Mouse (Mus musculus): ENCODE results near the gene Wwtr1. TPM values are rescaled to one million over a fixed set of nuclear protein-coding genes. Genes with fewer than 3 reads are reported as not detected.

Gene Wwtr1
- total RNA-seq, 1 experiment from 2014 or later, result 0.93 TPM

DNA sequence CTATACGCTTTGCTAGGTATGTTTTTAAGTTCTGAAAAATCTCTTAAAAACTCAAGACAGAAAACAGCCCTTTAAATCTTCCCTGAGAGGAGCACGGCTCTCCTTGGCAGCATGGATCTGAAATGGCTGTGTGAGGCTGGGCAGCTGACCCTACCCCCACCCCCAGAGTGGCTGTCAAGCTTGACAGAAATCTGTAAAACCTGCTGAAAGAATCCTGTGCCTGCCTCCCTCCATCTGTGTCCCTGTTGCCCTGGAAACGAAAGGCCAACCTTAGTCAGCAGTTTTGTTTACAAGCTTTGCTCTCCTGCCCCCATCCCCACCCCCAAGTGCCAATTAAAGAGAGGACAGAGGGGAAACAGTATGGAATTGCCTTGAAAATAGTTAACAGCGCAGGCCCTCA lies 103.3 kb downstream of the Wwtr1 start:
- no peak for ATAC-seq (ENCODE audit: extremely low read depth, insufficient number of reproducible peaks, low FRiP score, poor library complexity, severe bottlenecking)

DNA sequence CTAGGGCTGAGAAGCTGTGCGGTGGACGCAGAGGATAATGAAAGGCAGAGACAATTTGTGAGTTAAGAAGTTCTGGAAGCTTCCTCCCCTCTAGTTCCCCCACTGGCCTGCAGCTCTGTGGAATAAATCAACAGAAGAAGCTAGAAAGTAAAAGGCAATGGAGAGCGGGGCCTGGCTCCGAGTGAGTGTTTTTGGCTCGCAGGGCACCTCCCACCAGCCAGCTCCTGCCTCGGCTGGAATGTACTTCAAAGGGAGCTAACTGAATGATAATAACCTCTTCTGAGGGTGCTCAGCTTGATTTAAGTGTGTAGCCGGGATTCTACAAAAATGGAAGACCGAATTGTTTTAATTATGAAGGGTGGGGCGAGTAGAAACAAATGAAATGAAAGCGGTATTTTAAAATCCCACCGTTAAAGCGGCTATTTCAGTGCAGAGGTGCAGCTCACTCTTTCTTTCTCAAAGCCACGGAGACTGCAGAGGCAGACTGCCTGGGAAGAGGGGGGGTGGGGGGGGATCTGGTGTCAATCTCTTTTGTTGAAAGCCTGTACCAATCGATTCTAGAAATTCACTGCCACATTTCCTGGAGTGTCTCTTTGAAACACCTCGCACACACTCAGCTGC lies 104.6 kb downstream of the Wwtr1 start:
- no peak for ATAC-seq (ENCODE audit: extremely low read depth, insufficient number of reproducible peaks, low FRiP score, poor library complexity, severe bottlenecking)

DNA sequence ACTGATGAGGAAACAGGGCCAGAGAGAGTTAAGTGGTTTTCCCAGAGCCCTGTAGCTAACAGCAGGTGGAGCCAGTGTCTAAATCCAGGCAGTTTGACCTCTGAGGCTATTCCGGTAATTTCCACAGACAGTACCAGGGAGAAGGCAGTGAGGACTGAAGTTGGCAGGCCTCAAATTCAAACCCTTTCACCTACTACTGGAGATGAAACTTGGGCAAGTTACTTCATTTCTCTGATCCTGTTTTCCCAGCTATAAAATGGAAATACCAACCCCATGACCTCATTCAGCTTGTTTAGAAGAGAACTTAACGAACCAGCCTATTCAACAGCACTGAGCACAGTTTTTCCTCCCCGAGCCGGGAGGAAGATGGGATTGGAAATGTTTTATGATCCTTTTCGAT lies 105.4 kb downstream of the Wwtr1 start:
- ATAC-seq (ENCODE audit: extremely low read depth, insufficient number of reproducible peaks, low FRiP score, poor library complexity, severe bottlenecking), result no peak

DNA sequence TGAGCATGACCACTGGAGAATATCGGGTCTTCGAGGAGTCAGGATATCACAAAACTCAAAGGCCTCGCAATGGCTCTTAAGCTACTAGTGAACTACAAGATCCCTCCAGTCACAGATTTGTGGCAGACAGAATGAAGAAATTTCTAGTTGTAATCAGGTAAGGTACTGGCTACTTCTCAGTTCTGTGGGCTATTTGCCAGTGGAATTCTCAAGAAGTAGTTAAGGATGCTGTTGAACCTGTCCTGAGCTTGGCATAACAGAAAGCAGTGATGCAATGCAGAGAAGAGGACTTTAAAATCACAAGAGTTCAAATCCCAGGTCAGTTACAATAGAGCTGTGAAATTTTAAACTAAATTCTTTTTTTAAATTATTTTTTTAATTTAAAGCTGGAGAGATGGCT lies 106.4 kb downstream of the Wwtr1 start:
- no peak for ATAC-seq (ENCODE audit: extremely low read depth, insufficient number of reproducible peaks, low FRiP score, poor library complexity, severe bottlenecking)

DNA sequence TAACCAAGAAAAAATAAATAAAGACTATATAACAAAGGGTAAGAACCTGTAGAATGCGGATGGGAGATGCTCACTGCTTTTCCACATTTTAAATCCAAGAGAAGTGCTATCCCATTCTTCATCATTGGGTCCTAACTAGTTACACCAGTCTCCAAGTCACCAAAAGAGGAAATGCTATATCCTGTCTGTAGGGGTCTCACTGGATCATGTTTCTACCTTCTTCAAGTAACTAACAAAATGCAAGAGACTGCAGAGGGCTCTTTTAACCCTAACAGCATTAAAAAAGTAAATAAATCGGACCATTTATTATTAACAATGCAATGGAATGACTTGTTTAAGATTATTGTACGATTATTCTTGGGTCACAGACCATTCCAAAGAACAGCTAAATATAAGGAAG lies 109.4 kb downstream of the Wwtr1 start:
- ATAC-seq (ENCODE audit: extremely low read depth, insufficient number of reproducible peaks, low FRiP score, poor library complexity, severe bottlenecking), result no peak

DNA sequence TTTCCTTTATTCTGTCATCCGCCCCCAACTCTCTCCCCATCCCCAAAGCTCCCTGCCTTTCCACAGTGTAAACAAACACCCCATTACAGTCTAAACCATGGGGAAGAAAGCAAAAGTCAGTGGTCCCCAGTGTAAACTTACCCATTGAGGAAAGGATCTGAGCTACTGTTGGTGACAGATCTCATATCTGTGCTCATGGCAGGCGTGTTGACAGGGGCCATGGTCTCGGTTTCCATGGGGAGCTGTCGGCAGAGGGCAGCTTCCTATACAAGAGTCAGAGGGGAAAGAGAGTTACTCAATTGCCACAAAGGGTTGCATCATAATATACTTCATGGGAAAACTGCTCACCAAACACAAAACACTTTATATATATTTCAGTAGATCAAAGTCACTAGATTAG lies 112.4 kb downstream of the Wwtr1 start:
- ATAC-seq (ENCODE audit: extremely low read depth, insufficient number of reproducible peaks, low FRiP score, poor library complexity, severe bottlenecking), result no peak

DNA sequence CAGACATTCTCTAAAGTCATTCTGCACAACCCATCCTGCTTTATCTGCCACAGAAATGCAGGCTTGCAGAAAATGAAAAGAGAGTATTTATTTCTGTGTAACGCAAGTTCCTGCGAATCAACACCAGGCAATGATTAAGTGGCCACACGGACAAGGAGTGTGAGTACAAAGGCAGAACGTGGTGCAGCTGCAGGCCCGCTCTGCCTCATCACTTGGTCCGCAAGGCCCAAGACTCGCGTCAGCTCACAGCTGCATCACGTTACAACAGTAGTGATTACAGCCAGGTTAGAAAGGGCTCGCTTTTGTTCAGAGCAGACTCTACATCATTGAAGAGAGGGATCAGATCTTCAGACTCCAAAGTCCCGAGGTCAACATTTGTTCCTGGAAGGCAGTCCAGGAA lies 117.1 kb downstream of the Wwtr1 start:
- ATAC-seq (ENCODE audit: extremely low read depth, insufficient number of reproducible peaks, low FRiP score, poor library complexity, severe bottlenecking), result no peak

DNA sequence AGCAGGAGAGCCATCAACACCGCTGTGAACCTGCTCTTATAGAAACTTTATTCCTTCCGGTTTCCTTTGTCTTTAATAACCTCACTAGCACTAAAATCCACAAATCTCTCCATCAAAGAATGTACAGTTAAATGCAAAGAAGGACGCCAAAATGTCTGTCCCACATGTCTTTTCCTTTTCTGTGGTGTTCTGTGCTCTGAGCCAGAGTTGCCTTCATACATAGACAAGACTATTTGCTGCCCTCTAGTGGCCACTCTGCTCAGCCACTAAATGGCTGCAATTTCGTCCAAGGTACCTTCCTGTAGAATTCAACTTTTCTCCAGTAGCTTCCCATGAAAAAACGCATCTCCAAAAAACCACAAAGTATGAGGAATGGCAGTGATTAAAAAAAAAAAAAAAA lies 127.3 kb downstream of the Wwtr1 start:
- ATAC-seq (ENCODE audit: extremely low read depth, insufficient number of reproducible peaks, low FRiP score, poor library complexity, severe bottlenecking), result no peak

DNA sequence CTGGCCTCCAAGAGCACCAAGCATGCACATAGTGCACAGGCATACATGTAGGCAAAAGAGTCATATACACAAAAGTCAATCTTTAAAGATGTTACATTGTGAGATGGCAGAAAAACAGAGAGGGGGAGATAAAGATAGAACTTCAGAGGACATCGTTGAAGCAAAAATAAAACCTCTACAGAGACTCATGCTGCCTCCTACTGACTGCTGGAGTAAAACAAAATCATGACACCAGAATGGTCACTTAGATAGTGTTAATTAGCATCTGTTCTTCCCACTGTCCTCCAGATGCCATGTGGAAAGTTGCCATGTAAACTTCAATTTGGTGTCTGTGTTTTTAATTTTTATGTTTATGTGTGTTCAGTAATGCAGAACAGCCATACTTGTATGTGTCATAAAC lies 127.8 kb downstream of the Wwtr1 start:
- ATAC-seq (ENCODE audit: extremely low read depth, insufficient number of reproducible peaks, low FRiP score, poor library complexity, severe bottlenecking), result no peak

DNA sequence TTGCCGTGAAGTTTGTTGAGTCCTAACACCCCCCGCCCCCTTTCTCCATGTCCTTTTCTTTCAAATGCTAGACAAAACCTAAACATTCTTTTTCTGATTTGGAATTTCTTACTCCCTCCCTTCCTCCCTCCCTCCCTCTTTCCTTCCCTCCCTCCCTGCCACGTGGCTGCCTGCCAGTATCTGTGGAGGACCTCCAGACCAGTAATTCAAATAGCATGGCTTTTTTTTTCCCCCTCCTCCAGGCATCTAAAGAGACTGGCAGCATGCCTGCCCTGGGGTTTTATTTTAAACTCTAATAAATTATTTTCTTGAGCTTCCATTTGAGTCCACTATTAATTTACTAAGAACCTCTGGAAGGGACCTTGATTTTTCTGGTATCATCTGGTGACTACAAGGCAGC lies 130.0 kb downstream of the Wwtr1 start:
- no peak for ATAC-seq (ENCODE audit: extremely low read depth, insufficient number of reproducible peaks, low FRiP score, poor library complexity, severe bottlenecking)

DNA sequence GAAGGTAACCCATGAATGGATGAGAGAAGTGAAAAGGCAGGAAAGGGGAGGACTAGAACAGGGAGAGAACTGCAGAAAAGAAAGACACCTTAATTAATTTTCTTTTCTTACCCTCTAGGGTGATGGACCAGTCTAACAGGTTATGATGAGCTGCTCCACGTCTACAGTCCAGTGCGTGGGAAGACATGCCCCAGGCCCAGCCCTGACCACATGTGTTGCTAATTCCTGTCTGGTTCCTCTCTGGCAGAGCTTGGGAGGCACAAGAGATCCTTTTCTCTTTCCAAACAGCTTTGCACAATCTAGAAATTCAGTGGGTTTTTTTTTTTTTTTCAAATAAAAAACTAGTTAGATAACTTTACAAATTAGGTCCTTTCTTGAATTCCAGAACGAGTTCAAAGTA lies 134.8 kb downstream of the Wwtr1 start:
- ATAC-seq (ENCODE audit: extremely low read depth, insufficient number of reproducible peaks, low FRiP score, poor library complexity, severe bottlenecking), result no peak

DNA sequence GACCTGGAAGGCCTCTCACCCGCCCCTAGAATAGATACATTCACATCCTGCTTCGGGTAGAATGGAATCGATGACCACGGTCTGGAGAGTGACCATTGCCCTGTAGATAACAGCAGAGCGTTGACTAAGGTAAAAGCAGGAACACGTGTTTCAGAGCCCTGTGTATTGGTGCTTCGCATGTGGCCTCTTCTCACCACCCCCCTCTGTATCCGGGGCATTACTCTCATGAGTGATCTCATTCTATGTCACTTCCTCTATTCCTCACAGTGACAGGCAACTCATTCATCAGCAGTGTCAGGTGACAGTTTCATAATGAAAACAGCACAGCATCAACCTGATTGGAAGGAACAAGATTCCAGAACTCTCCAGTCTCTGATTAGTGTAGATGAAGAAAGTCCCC lies 140.3 kb downstream of the Wwtr1 start:
- no peak for ATAC-seq (ENCODE audit: extremely low read depth, insufficient number of reproducible peaks, low FRiP score, poor library complexity, severe bottlenecking)

DNA sequence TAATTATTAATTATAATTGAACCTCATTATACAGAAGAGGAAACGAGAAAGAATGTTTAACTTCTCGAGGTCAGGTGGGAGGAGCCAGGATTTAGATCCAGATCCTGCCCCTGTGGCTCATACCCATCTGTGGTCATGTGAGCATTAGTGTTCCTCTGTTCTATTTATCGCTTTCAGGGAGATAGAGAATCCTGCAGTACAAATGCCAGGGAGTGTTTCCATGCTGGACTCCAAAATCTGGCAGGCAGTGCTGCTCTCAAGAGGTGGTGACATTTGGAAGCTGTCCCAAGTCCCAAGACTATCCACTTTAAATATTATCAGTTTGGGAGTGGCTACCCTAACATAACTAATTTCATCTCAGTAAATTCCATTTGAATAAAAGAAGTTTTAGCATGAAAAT lies 144.0 kb downstream of the Wwtr1 start:
- ATAC-seq (ENCODE audit: extremely low read depth, insufficient number of reproducible peaks, low FRiP score, poor library complexity, severe bottlenecking), result no peak

DNA sequence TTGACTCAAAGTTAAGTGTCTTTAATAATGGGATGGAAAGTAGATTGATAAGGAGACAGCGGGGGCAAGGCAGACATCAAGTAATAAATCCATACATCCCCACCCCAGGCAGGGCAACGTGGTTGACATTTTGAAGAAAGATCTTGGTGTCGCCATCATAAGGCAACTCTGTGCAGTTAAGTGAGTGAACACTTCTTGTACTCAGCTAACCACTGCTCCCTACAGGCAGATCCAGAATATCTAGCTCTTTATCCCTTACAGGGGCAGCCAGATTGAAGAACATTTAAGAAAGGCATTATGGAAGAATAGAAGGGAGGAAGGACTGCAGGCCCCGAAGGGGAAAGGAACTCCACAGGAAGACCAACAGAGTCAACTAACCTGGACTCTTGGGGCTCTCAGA lies 146.2 kb downstream of the Wwtr1 start:
- ATAC-seq (ENCODE audit: extremely low read depth, insufficient number of reproducible peaks, low FRiP score, poor library complexity, severe bottlenecking), result no peak

DNA sequence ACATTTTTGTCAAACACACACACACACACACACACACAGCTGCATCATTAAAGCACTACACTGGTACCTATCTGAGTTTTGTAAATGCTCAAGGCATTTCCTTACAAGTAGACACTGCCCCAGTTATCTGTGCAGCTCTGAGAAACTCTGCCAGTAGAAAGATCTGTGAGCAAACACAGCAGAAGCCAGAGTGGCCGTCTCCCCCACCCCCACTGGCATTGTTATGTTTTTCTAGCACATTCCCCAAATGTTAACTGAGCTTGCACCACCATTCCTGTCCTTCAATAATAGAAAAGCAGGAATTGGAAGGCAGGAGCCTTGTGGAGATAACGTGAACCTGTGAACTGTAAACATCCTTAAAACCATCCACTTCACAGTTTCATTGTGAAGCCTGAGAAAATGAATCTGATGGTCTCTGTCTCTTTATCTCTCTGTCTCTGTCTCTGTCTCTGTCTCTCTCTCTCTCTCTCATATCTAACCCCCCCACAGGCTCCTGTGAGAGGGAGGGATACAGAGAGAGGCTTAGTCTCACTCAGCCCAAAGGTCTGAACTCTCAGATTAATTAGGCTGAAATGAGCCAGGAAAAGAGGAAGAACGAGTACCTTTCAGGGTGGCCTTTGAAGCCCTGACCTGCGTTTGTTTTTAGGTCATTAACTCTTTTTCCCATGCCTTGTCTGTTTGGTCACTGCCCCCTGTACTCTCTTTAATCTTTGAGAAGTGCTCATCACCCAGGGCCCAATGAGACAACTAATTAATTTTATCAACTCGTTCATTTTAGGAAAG lies 146.8 kb downstream of the Wwtr1 start:
- no peak for ATAC-seq (ENCODE audit: extremely low read depth, insufficient number of reproducible peaks, low FRiP score, poor library complexity, severe bottlenecking)

DNA sequence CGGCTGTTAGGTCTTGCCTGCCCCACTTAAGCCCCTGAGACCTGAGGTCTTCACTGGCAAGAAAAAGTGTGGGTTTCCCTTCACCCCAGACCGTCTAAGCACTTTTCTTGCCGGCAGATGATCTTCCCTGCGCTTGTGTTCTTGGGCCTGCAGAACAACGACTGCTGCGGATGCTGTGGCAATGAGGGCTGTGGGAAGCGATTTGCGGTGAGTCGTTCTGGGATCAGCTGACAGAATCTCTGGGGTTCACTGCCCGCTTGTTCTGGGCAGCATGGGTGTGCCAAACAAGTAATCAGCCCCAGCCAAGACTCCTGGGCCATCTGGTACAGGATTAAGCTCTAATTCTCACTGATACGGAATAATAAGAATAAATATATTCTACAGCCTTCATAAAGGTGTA lies 149.4 kb downstream of the Wwtr1 start:
- ATAC-seq (ENCODE audit: extremely low read depth, insufficient number of reproducible peaks, low FRiP score, poor library complexity, severe bottlenecking), result no peak

DNA sequence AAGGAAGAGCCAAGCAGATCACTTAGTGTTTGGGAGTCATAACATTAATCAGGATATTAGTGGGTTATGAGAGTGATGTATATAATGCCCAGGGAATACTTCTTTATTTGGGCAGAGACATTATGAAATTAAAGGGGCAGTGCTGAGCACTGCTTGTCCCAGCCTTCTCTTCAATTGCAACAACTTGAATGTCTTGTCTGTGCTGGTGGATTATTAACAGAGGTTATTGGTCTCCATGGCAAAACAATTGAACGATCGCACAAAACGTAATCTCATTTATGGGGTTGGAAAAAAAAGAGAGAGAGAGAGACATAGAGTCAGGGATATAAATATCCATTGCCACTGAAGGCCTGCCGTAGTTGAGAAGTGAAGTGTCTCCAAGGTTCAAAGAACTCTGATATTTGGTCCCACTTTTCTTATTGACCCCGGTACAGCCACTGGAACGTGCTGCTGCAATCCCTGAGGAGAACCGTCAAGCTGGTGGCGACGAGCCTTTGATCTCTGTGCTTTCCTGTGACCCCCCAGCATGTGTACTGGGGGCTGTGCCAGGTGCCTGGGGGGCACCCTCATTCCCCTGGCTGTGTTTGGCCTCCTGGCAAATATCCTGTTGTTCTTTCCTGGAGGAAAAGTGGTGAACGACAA lies 150.5 kb downstream of the Wwtr1 start, which contains the start of gene Tm4sf4:
Gene Tm4sf4 (plus strand): TSS at position 226 of the 642 bp plus-strand sequence.
- ATAC-seq (ENCODE audit: extremely low read depth, insufficient number of reproducible peaks, low FRiP score, poor library complexity, severe bottlenecking), result no peak

DNA sequence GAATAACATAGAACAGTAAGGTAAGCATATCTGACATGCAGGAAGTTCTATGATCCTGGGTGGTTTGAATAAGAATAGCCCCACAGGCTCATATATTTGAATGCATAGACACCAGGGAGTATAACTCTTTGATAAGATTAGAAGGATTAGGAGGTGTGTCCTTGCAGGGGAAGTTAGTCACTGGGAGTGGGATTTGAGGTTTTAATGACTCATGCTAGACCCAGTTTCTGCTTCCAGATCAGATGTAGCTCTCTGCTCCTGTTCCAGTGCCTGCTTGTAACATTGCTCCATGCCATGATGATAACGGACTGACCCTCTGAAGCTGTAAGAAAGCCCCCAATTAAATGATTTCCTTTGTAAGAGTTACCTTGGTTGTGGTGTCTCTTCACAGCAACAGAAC lies 155.1 kb downstream of the Wwtr1 start:
- no peak for ATAC-seq (ENCODE audit: extremely low read depth, insufficient number of reproducible peaks, low FRiP score, poor library complexity, severe bottlenecking)

DNA sequence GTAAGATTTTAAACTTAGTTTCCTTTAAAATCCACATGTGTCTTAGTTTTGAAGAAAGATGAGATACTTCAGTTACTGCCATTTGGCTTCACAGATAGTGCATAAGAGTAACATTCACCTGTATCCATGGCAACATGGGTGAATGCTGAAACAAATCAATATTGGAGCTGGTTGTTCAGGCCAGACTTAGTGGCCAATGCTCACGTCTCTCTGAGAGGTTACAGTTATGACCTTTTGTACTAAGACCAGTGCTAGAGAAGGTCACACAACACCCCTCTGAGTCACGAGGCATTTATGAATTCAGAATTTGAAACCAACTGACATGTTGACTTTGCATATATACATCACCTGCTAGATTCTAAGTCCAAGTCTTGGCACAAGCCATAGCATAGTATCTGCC lies 155.5 kb downstream of the Wwtr1 start:
- no peak for ATAC-seq (ENCODE audit: extremely low read depth, insufficient number of reproducible peaks, low FRiP score, poor library complexity, severe bottlenecking)

DNA sequence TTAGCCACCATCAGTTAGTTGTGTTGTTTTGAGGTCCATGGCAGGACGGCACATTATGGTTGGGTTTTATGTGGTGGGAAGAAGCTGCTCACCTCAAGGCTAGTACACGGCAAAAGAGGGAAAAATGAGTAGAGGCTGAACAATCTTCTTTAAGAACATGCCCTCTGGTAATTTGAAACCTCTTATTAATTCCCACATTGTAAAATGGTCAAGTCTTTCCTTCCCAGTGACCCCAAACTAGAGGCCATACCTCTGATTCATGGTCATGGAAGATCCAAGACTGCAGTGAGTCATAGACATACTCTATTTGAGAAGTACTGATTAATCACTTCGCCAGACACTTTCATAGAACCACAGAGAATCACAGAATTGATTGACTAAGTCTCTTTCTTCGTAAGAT lies 164.2 kb downstream of the Wwtr1 start:
- ATAC-seq (ENCODE audit: extremely low read depth, insufficient number of reproducible peaks, low FRiP score, poor library complexity, severe bottlenecking), result no peak

Measured in neutrophil, adult 5-6 weeks (primary cell).